20 mouse cellular contexts compared by ENCODE assay signal in genomic region chr10:24397125-24397524, GRCm38 (mm10).
DNase-seq lines count a peak whose midpoint lies in the region; TF ChIP-seq lines count a peak whose summit lies in the region.
"Had no signal": no experiment of that assay in that cellular context is flagged by ENCODE, and none has a peak within 500 bp of the region (broad histone marks: within the 10 kb centered on the region; RNA-seq: fewer than 3 reads in every experiment).

No protein-coding gene starts in this region.

- H3K4me2 ChIP-seq in myocyte (ENCODE audit: low read depth): peak overlapping the region; percentile 71
- H3K4me2 ChIP-seq: embryonic facial prominence, embryonic 13.5 days; kidney, embryonic 15.5 days; midbrain, embryonic 15.5 days; stomach, embryonic 15.5 days had no signal

- H3K4me3 ChIP-seq in myocyte: no peak overlapping the region
- H3K4me3 ChIP-seq: embryonic facial prominence, embryonic 13.5 days; forebrain, embryonic 10.5 days; hindbrain, embryonic 10.5 days; kidney, embryonic 15.5 days; midbrain, embryonic 15.5 days; stomach, embryonic 15.5 days had no signal

- H3K36me3 ChIP-seq in myocyte (ENCODE audit: control insufficient read depth, insufficient read depth): no peaks in the 10 kb centered on the region
- H3K36me3 ChIP-seq: embryonic facial prominence, embryonic 13.5 days; forebrain, embryonic 10.5 days; hindbrain, embryonic 10.5 days; kidney, embryonic 15.5 days; midbrain, embryonic 15.5 days; stomach, embryonic 15.5 days had no signal

- no peaks in the 10 kb centered on the region for H3K79me2 ChIP-seq in myocyte (ENCODE audit: control insufficient read depth, insufficient read depth)

- H3K27me3 ChIP-seq in myocyte (ENCODE audit: control insufficient read depth, insufficient read depth, insufficient read length): no peaks in the 10 kb centered on the region
- H3K27me3 ChIP-seq: embryonic facial prominence, embryonic 13.5 days; kidney, embryonic 15.5 days; midbrain, embryonic 15.5 days; stomach, embryonic 15.5 days had no signal

- DNase-seq in heart, adult 8-10 months (ENCODE audit: low spot score): peak; percentile 35
- DNase-seq in heart, postnatal 36 days: no peak
- peak; percentile 22 for DNase-seq in 416B (ENCODE audit: low read depth)
- peak; percentile 87 for DNase-seq in NIH3T3 (ENCODE audit: low read depth)
- DNase-seq in thymus, postnatal 10 days (ENCODE audit: low spot score in 2 of 2): no peak
- DNase-seq in kidney, adult 18-20 months: no peak
- DNase-seq: adrenal gland, adult 8-10 months; cerebellum, adult 18-20 months; cerebellum, postnatal 14 days; forebrain, postnatal 0 days; right cerebral cortex, postnatal 4 days; thymus, adult 18-20 months; thymus, postnatal 4 days had no signal

- intact Hi-C loops in heart, postnatal 36 days (cut with DNase I): no loop called here

- H3ac ChIP-seq in myocyte (ENCODE audit: control insufficient read depth, insufficient read length): no peak overlapping the region

- no peak for TF ChIP-seq POLR2A in myocyte (IDR thresholded peaks at IDR 0.05; ENCODE audit: insufficient read length, low read depth)

TF ChIP-seq in myocyte, 11 proteins besides CTCF, POLR2A, EP300 and RAD21:
- TF ChIP-seq TCF12 (IDR thresholded peaks at IDR 0.05; ENCODE audit: insufficient read depth, poor library complexity, severe bottlenecking): no peak

Comparison
In these comparisons a context has a peak if more than half of its experiments do, and no peak if none do; other contexts are left out.
1. DNase-seq: peak in heart, adult 8-10 months (single experiment), 416B (single experiment) and NIH3T3 (single experiment); none in heart, postnatal 36 days (0 of 2), thymus, postnatal 10 days (0 of 2) and kidney, adult 18-20 months (single experiment).